Mouse (Mus musculus) forelimb bud, embryonic 11.5 days (tissue): ENCODE data around the gene Kiss1.

Experiments used
- DNase-seq: peaks from one replicate; pipeline ENCODE4 v3.0.0-alpha.2; 2012; ENCODE audit warnings: low read depth, low spot score

Gene Kiss1

DNA sequence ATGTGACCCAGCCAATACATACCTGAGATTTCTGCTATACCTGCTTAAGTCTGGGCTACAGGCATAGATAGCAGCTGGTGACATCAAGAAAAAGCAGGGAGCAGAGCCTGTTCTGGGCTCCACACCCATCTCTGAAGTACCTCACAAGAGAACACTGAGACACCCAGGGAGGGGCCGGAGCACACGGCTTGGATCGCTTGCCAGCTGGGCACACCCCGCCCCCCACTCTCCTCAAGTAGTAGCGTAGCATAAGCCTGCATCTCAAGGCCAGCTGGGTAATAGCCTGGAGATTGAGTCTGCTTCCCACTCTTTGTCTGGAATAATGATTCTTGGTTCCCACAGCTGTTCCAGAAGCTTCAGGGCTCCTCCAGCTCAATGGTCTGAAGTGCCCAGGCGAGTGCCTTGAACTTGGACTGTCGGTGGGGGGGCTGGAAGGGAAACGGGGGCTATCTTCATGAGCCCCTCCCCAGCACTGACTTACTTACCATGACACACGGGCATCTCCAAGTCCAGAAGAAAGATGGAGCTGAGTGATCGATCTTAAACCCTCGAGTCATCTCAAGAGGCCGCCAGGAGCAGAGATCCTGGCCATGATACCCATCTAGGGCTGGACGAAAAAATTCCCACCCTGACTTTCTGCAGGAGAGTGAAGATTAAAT, at the start of gene Kiss1:
Kiss1 (plus strand) TSS at position 609 of the 659 bp plus-strand sequence.
- no peak for DNase-seq

DNA sequence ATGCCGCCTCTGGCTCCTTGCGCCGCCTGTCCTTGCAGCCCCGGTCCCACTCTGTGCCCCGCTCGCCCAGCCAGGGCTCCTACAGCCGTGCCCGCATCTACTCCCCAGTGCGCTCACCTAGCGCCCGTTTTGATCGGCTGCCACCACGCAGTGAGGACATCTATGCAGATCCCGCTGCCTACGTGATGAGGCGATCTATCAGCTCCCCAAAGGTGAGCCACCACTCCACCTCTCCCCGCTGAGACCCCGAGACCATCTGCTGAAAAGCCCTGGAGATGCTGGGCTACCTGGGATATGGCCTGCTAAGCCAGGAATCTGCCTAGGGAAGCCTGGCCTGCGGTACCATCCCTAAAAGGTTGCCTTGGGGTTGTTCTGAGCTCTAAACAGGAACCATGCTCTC, 47.5 kb upstream of the Kiss1 start:
- no peak for DNase-seq

DNA sequence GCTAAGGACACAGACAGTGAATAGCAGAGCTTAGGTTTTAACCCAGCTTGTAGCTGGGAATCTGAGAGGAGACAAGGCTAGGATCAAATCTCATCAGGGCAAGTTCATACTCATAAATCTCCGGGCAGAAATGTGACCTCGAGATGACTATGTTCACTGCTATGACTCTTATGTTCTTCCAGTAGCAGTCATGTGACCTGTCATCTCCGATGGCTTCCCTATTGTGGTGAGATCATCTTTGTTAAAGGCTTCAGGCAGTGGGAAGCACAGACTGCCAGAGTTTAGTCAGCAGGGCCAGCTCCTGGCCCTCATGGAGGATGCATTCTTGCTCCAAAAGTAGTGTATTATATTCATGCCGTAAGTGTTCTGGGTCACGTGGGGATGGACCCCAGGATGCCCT, 44.7 kb upstream of the Kiss1 start:
- no peak for DNase-seq

DNA sequence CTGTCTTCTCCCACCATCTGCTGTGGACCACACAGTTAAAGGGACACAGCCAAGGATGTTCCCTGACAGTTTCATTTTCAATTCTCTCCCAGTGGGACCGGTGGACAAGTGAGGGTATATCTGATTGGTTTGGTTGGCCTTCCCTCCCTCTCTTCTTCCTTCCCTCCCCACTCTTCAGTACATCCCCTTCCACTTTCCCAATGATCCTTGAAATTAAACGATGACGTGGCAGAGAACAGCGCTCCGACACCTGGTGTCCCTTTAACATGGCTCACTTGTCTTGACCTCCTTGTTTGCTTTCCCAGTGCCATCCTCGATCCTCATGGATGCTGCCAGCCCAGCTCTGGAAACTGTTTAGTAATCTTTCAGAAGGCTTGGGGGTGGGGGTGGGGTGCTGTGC, 43.1 kb upstream of the Kiss1 start:
- no peak for DNase-seq

DNA sequence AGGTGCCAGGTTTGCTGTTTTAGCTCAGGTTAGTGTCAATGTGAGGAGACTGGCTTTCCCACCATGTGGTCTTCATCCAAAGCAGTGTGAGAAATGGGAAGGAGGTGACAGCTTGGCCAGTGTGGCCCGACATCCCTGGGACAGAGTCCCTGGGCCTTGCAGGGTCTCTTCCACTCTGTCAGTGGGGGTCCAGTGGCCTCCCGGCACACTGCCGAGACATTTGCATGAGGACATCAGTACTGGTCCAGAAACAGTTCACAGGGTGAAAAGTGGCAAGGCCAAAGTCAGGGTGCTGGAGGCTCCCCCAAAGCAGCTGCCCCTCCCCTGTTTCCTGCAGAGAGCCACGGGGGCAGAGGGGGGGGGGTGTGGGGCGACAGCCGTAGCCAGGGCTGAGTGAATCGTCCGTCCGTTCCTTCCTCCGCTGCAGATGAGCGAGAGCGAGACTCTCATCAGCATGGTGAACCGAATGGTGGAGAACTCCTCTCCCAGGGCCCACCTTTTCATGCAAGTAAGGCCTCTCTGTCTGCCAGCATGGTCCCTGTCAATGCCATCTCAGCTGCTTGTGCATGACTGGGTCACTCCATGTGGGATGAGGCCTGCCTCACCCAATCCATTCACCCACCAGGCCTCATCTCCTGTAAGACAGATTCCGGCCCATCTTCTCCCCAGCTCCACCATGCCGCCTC, 42.6 kb upstream of the Kiss1 start:
- DNase-seq = no peak

GRCm38 (mm10) chr1:133279632-133280093, 42.0 kb upstream of the Kiss1 start:
- no peak for DNase-seq

GRCm38 (mm10) chr1:133280537-133280936, 41.1 kb upstream of the Kiss1 start:
- DNase-seq = no peak

- no peak for DNase-seq
These were observed 35.8 kb upstream of the Kiss1 start for GRCm38 (mm10) chr1:133285907-133286306.

- no peak for DNase-seq
These were observed 34.6 kb upstream of the Kiss1 start for GRCm38 (mm10) chr1:133287051-133287450.

- no peak for DNase-seq
These were observed 33.8 kb upstream of the Kiss1 start for GRCm38 (mm10) chr1:133287880-133288279.

- DNase-seq = no peak
These were observed 29.8 kb upstream of the Kiss1 start for GRCm38 (mm10) chr1:133291888-133292287.

GRCm38 (mm10) chr1:133292608-133293007, 29.1 kb upstream of the Kiss1 start:
- no peak for DNase-seq

- DNase-seq = no peak
These were observed 25.3 kb upstream of the Kiss1 start for GRCm38 (mm10) chr1:133296376-133296775.

- no peak for DNase-seq
These were observed 22.9 kb upstream of the Kiss1 start for GRCm38 (mm10) chr1:133298816-133299215.

- DNase-seq = no peak
These were observed 19.1 kb upstream of the Kiss1 start for GRCm38 (mm10) chr1:133302540-133302939.

DNA sequence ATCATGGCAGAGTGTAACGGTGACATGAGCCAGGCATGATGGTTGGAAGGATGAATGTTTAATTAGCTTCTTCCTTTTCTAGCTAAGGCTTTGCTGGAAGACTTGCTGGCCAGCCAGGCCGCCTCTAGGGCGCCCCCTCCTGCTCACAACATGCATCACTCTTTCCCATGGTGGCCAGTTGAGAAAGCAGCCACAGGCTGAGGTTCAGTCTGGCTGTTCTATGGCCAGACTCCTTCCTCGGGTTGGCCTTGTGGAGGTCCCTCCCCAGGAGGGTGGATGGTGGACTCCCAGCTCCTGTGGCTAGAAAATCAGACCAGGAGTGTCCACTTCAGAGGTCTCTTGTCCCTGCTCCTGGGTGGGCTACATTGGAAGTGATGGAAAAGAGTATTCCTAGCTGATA, 14.8 kb upstream of the Kiss1 start:
- peak; percentile 66 for DNase-seq

DNA sequence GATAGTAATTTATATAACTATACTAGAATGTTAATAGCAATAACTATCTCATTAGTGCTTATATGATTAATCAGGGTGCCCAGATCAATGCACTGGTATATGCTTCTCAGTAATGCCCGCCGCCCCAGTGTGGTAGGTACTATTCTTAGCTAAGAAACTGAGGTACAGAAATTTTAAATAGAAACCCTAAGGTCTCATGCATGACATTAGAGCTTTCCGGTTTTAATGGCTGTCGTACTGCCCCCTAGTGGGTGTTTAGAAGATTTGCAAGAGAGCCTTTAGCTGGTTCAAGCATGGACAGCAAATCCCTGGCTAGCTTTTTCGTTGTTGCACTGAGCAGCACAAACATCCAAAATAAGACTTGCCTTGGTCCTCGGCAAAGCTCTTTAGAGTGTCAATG, 14.4 kb upstream of the Kiss1 start:
- peak; percentile 69 for DNase-seq

DNA sequence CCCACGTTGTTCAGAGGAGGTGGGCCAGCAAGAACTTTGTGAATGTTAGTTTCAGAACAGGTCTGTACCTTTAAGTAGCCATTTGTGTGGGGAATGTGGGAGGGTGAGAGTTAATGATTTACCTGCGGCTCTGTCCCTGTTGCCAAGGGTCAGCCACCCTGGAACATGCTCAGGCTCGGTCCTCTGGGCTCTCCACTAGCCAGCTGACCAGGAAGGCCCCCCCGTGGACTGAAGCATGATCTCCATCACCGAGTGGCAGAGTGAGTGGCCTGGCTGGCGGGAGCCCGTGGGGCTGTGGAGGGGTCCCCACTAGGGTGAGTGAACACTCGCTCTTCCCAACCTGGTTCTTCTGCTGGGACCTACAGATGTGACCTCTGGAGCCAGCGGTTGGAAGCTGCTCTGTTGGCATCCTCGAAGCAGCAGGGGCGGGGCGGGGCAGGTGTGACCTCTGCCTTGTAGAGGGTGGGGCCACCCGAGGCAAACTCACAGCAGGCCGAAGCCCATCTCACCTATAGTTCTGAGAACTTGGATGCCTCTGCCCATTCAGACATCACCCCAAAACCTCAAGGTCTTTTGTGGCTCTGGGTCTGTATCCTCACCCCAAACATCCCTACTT, 11.9 kb upstream of the Kiss1 start, which contains the start of gene Golt1a:
Golt1a (plus strand) TSS at position 149 of the 616 bp plus-strand sequence.
- DNase-seq = no peak

- DNase-seq = no peak
These were observed 10.4 kb upstream of the Kiss1 start for GRCm38 (mm10) chr1:133311240-133311639.

GRCm38 (mm10) chr1:133311946-133312345, 9.7 kb upstream of the Kiss1 start:
- no peak for DNase-seq

- DNase-seq = peak; percentile 43
These were observed 7.3 kb upstream of the Kiss1 start for GRCm38 (mm10) chr1:133314364-133314763.

- no peak for DNase-seq
These were observed 5.9 kb upstream of the Kiss1 start for GRCm38 (mm10) chr1:133315775-133316174.

DNA sequence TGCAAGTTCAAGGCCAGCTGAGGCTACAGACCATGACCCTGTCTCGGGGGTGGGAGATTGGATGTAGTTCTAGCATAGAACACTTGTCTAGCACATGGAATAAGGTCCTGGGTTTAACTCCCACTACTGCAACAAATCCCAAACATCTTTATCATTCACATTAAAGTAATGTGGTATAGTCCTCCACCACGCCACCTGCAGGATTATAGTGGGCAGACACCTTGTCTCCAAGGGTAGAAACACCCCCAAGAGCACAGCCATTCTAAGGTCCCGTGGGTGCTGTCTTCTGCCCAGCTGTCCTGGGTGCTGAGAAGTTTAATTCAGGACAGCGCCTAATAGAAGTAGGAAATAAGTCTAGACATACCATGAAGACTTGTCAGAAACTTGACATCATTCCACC, 5.1 kb upstream of the Kiss1 start:
- no peak for DNase-seq
